8 mouse cellular contexts compared by ENCODE assay signal in the genomic region with DNA sequence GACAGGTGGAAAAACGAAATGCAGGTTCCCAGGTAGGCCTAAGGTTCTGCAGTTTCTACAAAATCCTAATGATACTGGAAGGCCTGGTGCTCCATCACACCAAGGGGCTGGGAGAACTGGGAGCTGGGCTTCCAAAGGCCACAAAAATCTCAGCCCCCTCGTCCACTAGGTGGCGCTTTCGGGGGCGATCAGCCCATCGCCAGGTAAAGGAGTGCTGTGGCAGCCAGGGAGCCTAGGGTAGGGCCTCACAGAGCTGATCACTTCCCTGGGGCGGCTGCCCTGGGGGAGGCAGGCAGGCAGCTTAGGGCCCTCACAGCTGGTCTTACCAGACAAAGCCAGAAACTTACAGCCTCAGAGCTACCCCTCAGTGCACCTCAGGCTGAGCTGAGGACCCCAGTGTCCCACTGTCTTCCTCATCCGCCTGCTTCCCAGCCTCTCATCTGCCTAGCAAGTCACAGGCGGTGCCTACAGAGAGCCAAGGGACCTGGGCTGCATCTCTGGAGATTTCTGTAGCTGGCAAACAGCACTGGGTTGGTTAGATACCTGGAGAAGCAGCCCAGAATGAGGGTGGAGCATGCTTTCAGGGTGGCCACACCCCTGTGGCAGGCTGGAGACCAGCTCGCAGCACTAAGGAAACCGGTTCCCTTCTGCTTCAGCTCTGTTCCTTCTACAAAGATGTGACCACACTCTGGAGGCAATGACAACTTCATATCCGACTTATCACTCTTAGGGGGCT. TPM values are rescaled to one million over a fixed set of nuclear protein-coding genes. Genes with fewer than 3 reads are reported as not detected.
DNase-seq lines count a peak whose midpoint lies in the region; ATAC-seq and TF ChIP-seq lines count a peak whose summit lies in the region.

No protein-coding gene starts in this region.

- H3K36me3 ChIP-seq in liver, embryonic 12.5 days, result no peaks in the 10 kb centered on the region
- H3K36me3 ChIP-seq in forebrain, postnatal 0 days (ENCODE audit: insufficient read depth), result no peaks in the 10 kb centered on the region

- no peak for TF ChIP-seq POLR2A in bone marrow, adult 2 months (IDR thresholded peaks at IDR 0.05; ENCODE audit: borderline replicate concordance, control insufficient read depth, low read depth, low read length)

- H3K4me2 ChIP-seq in liver, embryonic 12.5 days, result no peak overlapping the region
- no peak overlapping the region for H3K4me2 ChIP-seq in forebrain, postnatal 0 days (ENCODE audit: low read depth)

- H3K27ac ChIP-seq in liver, embryonic 12.5 days, result no peak overlapping the region
- H3K27ac ChIP-seq in bone marrow, adult 2 months (ENCODE audit: control insufficient read depth, insufficient read depth, low read depth, low read length, poor library complexity), result no peak overlapping the region
- no peak overlapping the region for H3K27ac ChIP-seq in forebrain, postnatal 0 days (ENCODE audit: low read depth, low read length)

- peak; percentile 68 to 80 for DNase-seq in cerebellum, postnatal 14 days
- DNase-seq in cerebellum, adult 9-10 months, result no peak
- peak; percentile 50 for DNase-seq in liver
- peak; percentile 52 for DNase-seq in forebrain, postnatal 0 days
- DNase-seq in lung, postnatal 14 days, result peak; percentile 56
- peak; percentile 84 for DNase-seq in thymus, postnatal 4 days

- 18% methylated on average over 12 of the region's 12 CpGs for WGBS in liver, embryonic 12.5 days (ENCODE audit: insufficient replicate concordance)
- WGBS in bone marrow, adult 2 months, result 26% methylated on average over 12 of the region's 12 CpGs
- 29% methylated on average over 12 of the region's 12 CpGs for WGBS in forebrain, postnatal 0 days

- no peak for ATAC-seq in liver, embryonic 12.5 days
- ATAC-seq in forebrain, postnatal 0 days, result no peak

- no peaks in the 10 kb centered on the region; the same call in 1 of the 2 replicates for H3K27me3 ChIP-seq in liver, embryonic 12.5 days (replicated peaks)
- no peaks in the 10 kb centered on the region; the same call in 1 of the 2 replicates for H3K27me3 ChIP-seq in forebrain, postnatal 0 days (ENCODE audit: insufficient read depth, low read length)

- H3K9ac ChIP-seq in liver, embryonic 12.5 days, result no peak overlapping the region
- no peak overlapping the region for H3K9ac ChIP-seq in forebrain, postnatal 0 days

- H3K9me3 ChIP-seq in liver, embryonic 12.5 days (replicated peaks), result no peaks in the 10 kb centered on the region
- H3K9me3 ChIP-seq in forebrain, postnatal 0 days (ENCODE audit: low read length), result no peaks in the 10 kb centered on the region

- TF ChIP-seq CTCF in bone marrow, adult 2 months (IDR thresholded peaks at IDR 0.05; ENCODE audit: control insufficient read depth, insufficient read depth, low read length), result peak; percentile 49; the same call in 1 of the 2 replicates
- peak; percentile 71 for TF ChIP-seq CTCF in forebrain, postnatal 0 days (IDR thresholded peaks at IDR 0.05; ENCODE audit: low read depth)

- H3K4me3 ChIP-seq in liver, embryonic 12.5 days, result no peak overlapping the region
- H3K4me3 ChIP-seq in bone marrow, adult 2 months (replicated peaks; ENCODE audit: control insufficient read depth, low read depth, low read length), result no peak overlapping the region
- H3K4me3 ChIP-seq in forebrain, postnatal 0 days (ENCODE audit: low read depth, low read length), result no peak overlapping the region

- no peaks in the 10 kb centered on the region for H3K4me1 ChIP-seq in liver, embryonic 12.5 days
- no peaks in the 10 kb centered on the region for H3K4me1 ChIP-seq in bone marrow, adult 2 months (ENCODE audit: control insufficient read depth, insufficient read depth, low read length)
- H3K4me1 ChIP-seq in forebrain, postnatal 0 days (ENCODE audit: insufficient read depth), result no peaks in the 10 kb centered on the region

RNA-seq across cellular contexts. Expression of a gene that starts 20.5 kb away (rescaled TPM):
- 0.02 and 0.10 TPM in 2 replicates for polyA plus RNA-seq in liver, embryonic 12.5 days (2016; fragmentation: Nextera tagmentation; extraction: Ambion mirVana)
- not detected in 2 replicates for polyA plus RNA-seq in bone marrow, adult 2 months (2011; ENCODE audit: insufficient read depth, insufficient read length, low replicate concordance, missing spikeins)
- 3.4 and 8.2 TPM in 2 replicates for total RNA-seq in forebrain, postnatal 0 days (2014; rRNA removed)
- polyA plus RNA-seq in forebrain, postnatal 0 days (2015; fragmentation: Nextera tagmentation; extraction: Ambion mirVana), result 0.40 and 0.77 TPM in 2 replicates
